Mouse (Mus musculus): ENCODE results near the gene Carmil1. TPM values are rescaled to one million over a fixed set of nuclear protein-coding genes. Genes with fewer than 3 reads are reported as not detected.

The Carmil1 gene
- polyA plus RNA-seq, 1 experiment: 23.3 TPM

DNA sequence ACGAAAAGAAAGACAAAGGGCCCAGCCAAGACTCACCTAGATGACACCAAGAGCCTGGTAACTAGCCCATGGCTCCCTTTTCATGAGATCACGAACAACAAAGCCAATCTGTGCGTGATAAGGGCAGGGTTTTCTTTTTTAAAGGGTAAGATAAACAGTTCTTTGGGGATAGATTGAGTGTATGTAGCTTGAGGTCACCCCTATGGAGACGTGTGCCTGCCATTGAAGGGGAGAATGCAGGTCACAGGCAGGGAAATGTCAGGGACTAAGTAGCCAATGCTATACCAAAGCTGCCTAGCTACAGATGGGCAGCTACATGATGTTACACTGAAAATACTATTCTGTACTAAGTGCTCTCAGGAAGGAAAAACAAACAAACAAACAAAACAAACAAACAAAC, 120.6 kb downstream of the Carmil1 start:
- no peaks in the 10 kb centered on the region for H3K36me3 ChIP-seq (ENCODE audit: control insufficient read depth, insufficient read depth, low read length, poor library complexity, severe bottlenecking)
- H3K9ac ChIP-seq (ENCODE audit: low read depth, poor library complexity, severe bottlenecking): no peak overlapping the region
- H3K27ac ChIP-seq (ENCODE audit: insufficient read depth, low read length): no peak overlapping the region
- TF ChIP-seq POLR2A (IDR thresholded peaks at IDR 0.05; ENCODE audit: insufficient read depth, low read length): no peak
- TF ChIP-seq EP300 (IDR thresholded peaks at IDR 0.05; ENCODE audit: insufficient read depth, low read depth, low read length): no peak
- TF ChIP-seq CTCF (IDR thresholded peaks at IDR 0.05; ENCODE audit: low read depth, low read length): no peak
- H3K9me3 ChIP-seq (replicated peaks; ENCODE audit: control insufficient read depth, insufficient read depth, low read length, poor library complexity, severe bottlenecking): no peaks in the 10 kb centered on the region
- H3K4me1 ChIP-seq (ENCODE audit: control insufficient read depth, insufficient read depth, low read length): no peaks in the 10 kb centered on the region
- no peak overlapping the region for H3K4me3 ChIP-seq (ENCODE audit: low read depth, low read length)
- H3K27me3 ChIP-seq (ENCODE audit: control insufficient read depth, insufficient read depth, low read length, poor library complexity, severe bottlenecking): no peaks in the 10 kb centered on the region

DNA sequence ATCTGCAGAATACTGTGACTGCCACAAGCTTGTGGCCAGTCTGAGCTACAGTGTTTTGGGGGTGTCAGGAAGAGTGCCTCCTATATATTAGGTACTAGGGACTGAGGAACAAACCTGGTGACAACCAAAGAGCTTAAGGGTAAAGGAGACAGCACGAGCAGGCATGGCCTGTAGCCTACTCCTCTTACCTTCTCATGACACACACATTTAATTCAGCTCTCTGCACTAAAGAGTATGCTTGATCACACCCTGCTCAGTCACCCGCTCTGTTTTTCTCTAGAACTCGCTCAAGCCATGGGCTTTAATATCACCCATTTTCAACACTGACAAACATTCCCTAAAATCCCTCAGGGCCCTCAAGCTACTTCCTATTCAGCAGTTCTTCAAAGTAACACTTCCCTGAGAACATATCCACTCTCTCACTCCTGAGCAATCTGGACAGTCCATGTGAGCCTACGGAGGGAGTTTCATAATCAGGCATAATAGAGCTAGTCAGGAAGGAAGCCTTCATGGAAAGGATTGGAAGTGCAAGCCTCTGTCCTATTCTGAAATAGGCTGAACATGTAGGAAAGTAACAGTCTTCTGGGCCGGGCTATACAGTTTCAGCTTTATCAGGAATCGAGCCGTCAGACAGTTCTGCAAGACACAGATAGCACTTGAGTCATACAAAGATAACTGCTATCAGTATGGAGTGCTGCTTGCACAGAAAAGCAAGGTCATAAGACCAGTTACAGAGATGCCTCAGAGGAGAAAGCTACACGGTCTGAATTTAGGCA, 121.2 kb downstream of the Carmil1 start:
- Histone ChIP-seq H3K4me3 (ENCODE audit: low read depth, low read length) (no peak overlapping the region), H3K36me3 (ENCODE audit: control insufficient read depth, insufficient read depth, low read length, poor library complexity, severe bottlenecking) (no peaks in the 10 kb centered on the region), H3K27ac (ENCODE audit: insufficient read depth, low read length) (no peak overlapping the region), H3K27me3 (ENCODE audit: control insufficient read depth, insufficient read depth, low read length, poor library complexity, severe bottlenecking) (no peaks in the 10 kb centered on the region), H3K9ac (ENCODE audit: low read depth, poor library complexity, severe bottlenecking) (no peak overlapping the region), H3K9me3 (replicated peaks; ENCODE audit: control insufficient read depth, insufficient read depth, low read length, poor library complexity, severe bottlenecking) (no peaks in the 10 kb centered on the region), H3K4me1 (ENCODE audit: control insufficient read depth, insufficient read depth, low read length) (no peaks in the 10 kb centered on the region)
- TF ChIP-seq EP300 (IDR thresholded peaks at IDR 0.05; ENCODE audit: insufficient read depth, low read depth, low read length) (no peak), POLR2A (IDR thresholded peaks at IDR 0.05; ENCODE audit: insufficient read depth, low read length) (no peak), CTCF (IDR thresholded peaks at IDR 0.05; ENCODE audit: low read depth, low read length) (no peak)

GRCm38 (mm10) chr13:24157560-24158011, 123.0 kb downstream of the Carmil1 start:
- no peaks in the 10 kb centered on the region for H3K36me3 ChIP-seq (ENCODE audit: control insufficient read depth, insufficient read depth, low read length, poor library complexity, severe bottlenecking)
- H3K4me1 ChIP-seq (ENCODE audit: control insufficient read depth, insufficient read depth, low read length): no peaks in the 10 kb centered on the region
- H3K9me3 ChIP-seq (replicated peaks; ENCODE audit: control insufficient read depth, insufficient read depth, low read length, poor library complexity, severe bottlenecking): no peaks in the 10 kb centered on the region
- H3K9ac ChIP-seq (ENCODE audit: low read depth, poor library complexity, severe bottlenecking): no peak overlapping the region
- no peaks in the 10 kb centered on the region for H3K27me3 ChIP-seq (ENCODE audit: control insufficient read depth, insufficient read depth, low read length, poor library complexity, severe bottlenecking)
- H3K27ac ChIP-seq (ENCODE audit: insufficient read depth, low read length): no peak overlapping the region
- TF ChIP-seq EP300 (IDR thresholded peaks at IDR 0.05; ENCODE audit: insufficient read depth, low read depth, low read length) (no peak), CTCF (IDR thresholded peaks at IDR 0.05; ENCODE audit: low read depth, low read length) (no peak), POLR2A (IDR thresholded peaks at IDR 0.05; ENCODE audit: insufficient read depth, low read length) (no peak)
- H3K4me3 ChIP-seq (ENCODE audit: low read depth, low read length): no peak overlapping the region

GRCm38 (mm10) chr13:24155190-24155589, 125.4 kb downstream of the Carmil1 start:
- no peak overlapping the region for H3K9ac ChIP-seq (ENCODE audit: low read depth, poor library complexity, severe bottlenecking)
- H3K4me1 ChIP-seq (ENCODE audit: control insufficient read depth, insufficient read depth, low read length): no peaks in the 10 kb centered on the region
- no peaks in the 10 kb centered on the region for H3K36me3 ChIP-seq (ENCODE audit: control insufficient read depth, insufficient read depth, low read length, poor library complexity, severe bottlenecking)
- no peaks in the 10 kb centered on the region for H3K27me3 ChIP-seq (ENCODE audit: control insufficient read depth, insufficient read depth, low read length, poor library complexity, severe bottlenecking)
- no peaks in the 10 kb centered on the region for H3K9me3 ChIP-seq (replicated peaks; ENCODE audit: control insufficient read depth, insufficient read depth, low read length, poor library complexity, severe bottlenecking)
- TF ChIP-seq CTCF (IDR thresholded peaks at IDR 0.05; ENCODE audit: low read depth, low read length): no peak
- no peak for TF ChIP-seq EP300 (IDR thresholded peaks at IDR 0.05; ENCODE audit: insufficient read depth, low read depth, low read length)
- TF ChIP-seq POLR2A (IDR thresholded peaks at IDR 0.05; ENCODE audit: insufficient read depth, low read length): no peak
- no peak overlapping the region for H3K27ac ChIP-seq (ENCODE audit: insufficient read depth, low read length)
- no peak overlapping the region for H3K4me3 ChIP-seq (ENCODE audit: low read depth, low read length)

DNA sequence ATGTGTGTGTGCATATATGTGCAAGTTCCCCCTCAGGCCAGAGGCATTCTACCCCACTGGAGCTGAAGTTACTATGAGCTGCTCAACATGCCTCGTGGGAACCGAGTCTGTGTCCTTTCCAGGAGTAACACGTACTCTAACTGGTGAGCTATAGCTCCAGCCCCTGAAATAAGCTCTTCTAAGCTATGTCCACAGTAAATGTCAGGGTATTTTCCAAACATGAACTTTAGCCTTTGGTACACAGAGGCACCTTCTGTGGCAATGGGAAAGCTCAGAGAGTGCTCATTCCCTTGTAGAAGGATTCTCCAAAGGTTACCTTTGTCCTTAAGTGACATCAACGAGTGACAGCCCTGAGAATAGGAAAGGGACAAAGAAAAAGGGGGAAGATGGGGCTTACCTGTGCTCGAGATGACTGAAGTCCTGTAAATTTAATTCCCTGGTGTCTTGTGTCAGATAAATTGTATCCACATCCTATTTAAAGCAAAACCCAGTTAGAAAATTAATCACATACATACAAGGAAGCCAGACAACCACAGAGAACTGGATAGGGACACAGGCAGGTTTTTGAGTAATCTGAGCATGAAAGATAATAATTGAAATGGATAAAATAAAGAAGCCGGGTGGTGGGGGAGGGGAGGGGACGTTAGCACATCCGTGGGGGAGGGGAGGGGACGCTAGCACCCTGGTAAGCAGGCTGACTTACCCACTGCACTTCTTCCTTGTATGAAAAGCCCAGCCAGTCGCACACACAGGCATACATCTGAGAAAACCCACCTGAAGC, 126.1 kb downstream of the Carmil1 start:
- no peak for TF ChIP-seq EP300 (IDR thresholded peaks at IDR 0.05; ENCODE audit: insufficient read depth, low read depth, low read length)
- no peak for TF ChIP-seq POLR2A (IDR thresholded peaks at IDR 0.05; ENCODE audit: insufficient read depth, low read length)
- TF ChIP-seq CTCF (IDR thresholded peaks at IDR 0.05; ENCODE audit: low read depth, low read length): no peak
- no peak overlapping the region for H3K4me3 ChIP-seq (ENCODE audit: low read depth, low read length)

GRCm38 (mm10) chr13:24152610-24153009, 128.0 kb downstream of the Carmil1 start:
- no peak overlapping the region for H3K9ac ChIP-seq (ENCODE audit: low read depth, poor library complexity, severe bottlenecking)
- no peak overlapping the region for H3K27ac ChIP-seq (ENCODE audit: insufficient read depth, low read length)
- H3K36me3 ChIP-seq (ENCODE audit: control insufficient read depth, insufficient read depth, low read length, poor library complexity, severe bottlenecking): no peaks in the 10 kb centered on the region; the same call in 1 of the 2 replicates
- H3K9me3 ChIP-seq (replicated peaks; ENCODE audit: control insufficient read depth, insufficient read depth, low read length, poor library complexity, severe bottlenecking): no peaks in the 10 kb centered on the region
- H3K27me3 ChIP-seq (ENCODE audit: control insufficient read depth, insufficient read depth, low read length, poor library complexity, severe bottlenecking): no peaks in the 10 kb centered on the region
- TF ChIP-seq CTCF (IDR thresholded peaks at IDR 0.05; ENCODE audit: low read depth, low read length) (no peak), POLR2A (IDR thresholded peaks at IDR 0.05; ENCODE audit: insufficient read depth, low read length) (no peak), EP300 (IDR thresholded peaks at IDR 0.05; ENCODE audit: insufficient read depth, low read depth, low read length) (no peak)
- H3K4me3 ChIP-seq (ENCODE audit: low read depth, low read length): no peak overlapping the region
- H3K4me1 ChIP-seq (ENCODE audit: control insufficient read depth, insufficient read depth, low read length): no peaks in the 10 kb centered on the region

More for the DNA sequence above, 126.1 kb downstream of the Carmil1 start:
- H3K27ac ChIP-seq (ENCODE audit: insufficient read depth, low read length): no peak overlapping the region
- no peaks in the 10 kb centered on the region for H3K9me3 ChIP-seq (replicated peaks; ENCODE audit: control insufficient read depth, insufficient read depth, low read length, poor library complexity, severe bottlenecking)
- H3K36me3 ChIP-seq (ENCODE audit: control insufficient read depth, insufficient read depth, low read length, poor library complexity, severe bottlenecking): no peaks in the 10 kb centered on the region
- no peak overlapping the region for H3K9ac ChIP-seq (ENCODE audit: low read depth, poor library complexity, severe bottlenecking)
- no peaks in the 10 kb centered on the region for H3K4me1 ChIP-seq (ENCODE audit: control insufficient read depth, insufficient read depth, low read length)
- H3K27me3 ChIP-seq (ENCODE audit: control insufficient read depth, insufficient read depth, low read length, poor library complexity, severe bottlenecking): no peaks in the 10 kb centered on the region

Data from ES-Bruce4 (cell line).